Mouse (Mus musculus): Measurements from ENCODE around the gene Kif1b.

- TF ChIP-seq CTCF (IDR thresholded peaks at IDR 0.05; ENCODE audit: insufficient read depth, low read length) (no peak), POLR2A (IDR thresholded peaks at IDR 0.05; ENCODE audit: borderline replicate concordance, extremely low read depth, low read depth, low read length) (no peak)
These were observed 130.8 kb downstream of the Kif1b start for GRCm38 (mm10) chr4:149176645-149177044.

All from lung, adult 2 months (tissue).